Comparison of ENCODE assay signal across 20 mouse cellular contexts in genomic region chr7:37553646-37554045, GRCm38 (mm10).
DNase-seq lines count a peak whose midpoint lies in the region; ATAC-seq and TF ChIP-seq lines count a peak whose summit lies in the region.
"Had no signal": no experiment of that assay in that cellular context is flagged by ENCODE, and none has a peak within 500 bp of the region (broad histone marks: within the 10 kb centered on the region; RNA-seq: fewer than 3 reads in every experiment).

No protein-coding gene starts in this region.

- whole genome bisulfite sequencing in forebrain, embryonic 11.5 days, result 24% methylated on average over 3 of the region's 3 CpGs
- WGBS in midbrain, embryonic 12.5 days, result 24% methylated on average over 3 of the region's 3 CpGs

- no peak for ATAC-seq in cerebellum, adult (ENCODE audit: insufficient number of reproducible peaks, low FRiP score, low TSS enrichment)
- ATAC-seq in forebrain, embryonic 11.5 days (replicated peaks; ENCODE audit: low FRiP score), result 0 out of 2 replicates have a peak, but pooled peaks have one; percentile 24
- peak; percentile 14; the same call in 1 of the 2 replicates for ATAC-seq in midbrain, embryonic 12.5 days (ENCODE audit: low FRiP score, low read depth)
- ATAC-seq: CD4-positive, CD25-positive, alpha-beta regulatory T cell, adult 4 months had no signal

- H3K9me3 ChIP-seq in E14TG2a.4 (ENCODE audit: low read length), result no peaks in the 10 kb centered on the region
- H3K9me3 ChIP-seq in forebrain, embryonic 11.5 days (ENCODE audit: control insufficient read depth, low read length), result no peaks in the 10 kb centered on the region
- H3K9me3 ChIP-seq in midbrain, embryonic 12.5 days, result no peaks in the 10 kb centered on the region
- H3K9me3 ChIP-seq: embryonic facial prominence, embryonic 15.5 days; stomach, embryonic 15.5 days had no signal

- no peak overlapping the region for H3K27ac ChIP-seq in forebrain, embryonic 11.5 days (ENCODE audit: low read depth, low read length)
- H3K27ac ChIP-seq in midbrain, embryonic 12.5 days (replicated peaks), result 0 out of 2 replicates have a peak overlapping the region, but pooled peaks have one; percentile 25
- H3K27ac ChIP-seq: embryonic facial prominence, embryonic 15.5 days; gastrocnemius, adult 2 months; heart, adult 2 months; stomach, embryonic 15.5 days had no signal

- H3K27me3 ChIP-seq in E14TG2a.4 (ENCODE audit: insufficient read depth, low read length), result peaks cover 32% of the 10 kb centered on the region
- H3K27me3 ChIP-seq in forebrain, embryonic 11.5 days (ENCODE audit: control insufficient read depth, insufficient read depth, low read length), result no peaks in the 10 kb centered on the region
- H3K27me3 ChIP-seq in midbrain, embryonic 12.5 days, result no peaks in the 10 kb centered on the region
- H3K27me3 ChIP-seq: embryonic facial prominence, embryonic 15.5 days; stomach, embryonic 15.5 days had no signal

- peaks cover 79% of the 10 kb centered on the region for H3K4me1 ChIP-seq in E14TG2a.4 (replicated peaks; ENCODE audit: low read depth, low read length)
- H3K4me1 ChIP-seq in forebrain, embryonic 11.5 days (replicated peaks; ENCODE audit: control insufficient read depth, insufficient read depth, low read length), result peaks cover 2% of the 10 kb centered on the region; the same call in 1 of the 2 replicates
- peaks cover 21% of the 10 kb centered on the region for H3K4me1 ChIP-seq in midbrain, embryonic 12.5 days
- H3K4me1 ChIP-seq: embryonic facial prominence, embryonic 15.5 days; stomach, embryonic 15.5 days had no signal

- H3K4me2 ChIP-seq in forebrain, embryonic 11.5 days (ENCODE audit: low read depth, low read length, severe bottlenecking), result no peak overlapping the region
- no peak overlapping the region for H3K4me2 ChIP-seq in midbrain, embryonic 12.5 days (replicated peaks)
- H3K4me2 ChIP-seq: embryonic facial prominence, embryonic 15.5 days; stomach, embryonic 15.5 days had no signal

- no peak overlapping the region for H3K9ac ChIP-seq in forebrain, embryonic 11.5 days (ENCODE audit: low read length)
- H3K9ac ChIP-seq in midbrain, embryonic 12.5 days (replicated peaks), result no peak overlapping the region
- H3K9ac ChIP-seq: embryonic facial prominence, embryonic 15.5 days; stomach, embryonic 15.5 days had no signal

- peak overlapping the region; percentile 49; the same call in 1 of the 2 replicates for H3K4me3 ChIP-seq in E14TG2a.4 (replicated peaks; ENCODE audit: low read length)
- H3K4me3 ChIP-seq in forebrain, embryonic 11.5 days (ENCODE audit: low read depth, low read length), result no peak overlapping the region
- H3K4me3 ChIP-seq in midbrain, embryonic 12.5 days, result no peak overlapping the region
- H3K4me3 ChIP-seq: embryonic facial prominence, embryonic 15.5 days; gastrocnemius, adult 2 months; heart, adult 2 months; stomach, embryonic 15.5 days had no signal

- no peaks in the 10 kb centered on the region for H3K36me3 ChIP-seq in E14TG2a.4 (ENCODE audit: insufficient read depth, low read length)
- no peaks in the 10 kb centered on the region for H3K36me3 ChIP-seq in forebrain, embryonic 11.5 days (ENCODE audit: control insufficient read depth, insufficient read depth, low read length)
- H3K36me3 ChIP-seq in midbrain, embryonic 12.5 days, result no peaks in the 10 kb centered on the region
- H3K36me3 ChIP-seq: embryonic facial prominence, embryonic 15.5 days; stomach, embryonic 15.5 days had no signal

- DNase-seq in cerebellum, postnatal 10 days, result peak; percentile 36 to 57
- DNase-seq in forebrain, embryonic 11.5 days (ENCODE audit: low spot score), result no peak
- DNase-seq in embryo, embryonic 10 days (ENCODE audit: low spot score), result no peak
- no peak for DNase-seq in lung, postnatal 36 days
- DNase-seq in right cerebral cortex, postnatal 4 days, result no peak
- DNase-seq: adrenal gland, postnatal 36 days; cerebellum, adult 9-10 months; embryo, embryonic 11 days; gastrocnemius, adult 2 months; heart, adult 2 months; kidney, adult 9 months; layer of hippocampus, postnatal 36 days; lung, adult 18-20 months; thymus, postnatal 14 days had no signal

- no peak for TF ChIP-seq CTCF in E14TG2a.4 (conservative IDR thresholded peaks at IDR 0.05; ENCODE audit: low read length)

Comparison
In these comparisons a context has a peak if more than half of its experiments do, and no peak if none do; other contexts are left out.
1. DNase-seq: peak in cerebellum, postnatal 10 days (2 of 2); none in forebrain, embryonic 11.5 days (single experiment), embryo, embryonic 10 days (single experiment), lung, postnatal 36 days (single experiment) and right cerebral cortex, postnatal 4 days (single experiment).